Mouse (Mus musculus) spleen, adult 2 months (tissue): ENCODE results near the gene Miox.

Experiments
- CTCF ChIP-seq: fragments of 200-500 bp; IDR thresholded peaks from 2 replicates; pipeline ENCODE4 v1.5.1; 2011; ENCODE audit warnings: mild to moderate bottlenecking, inconsistent platforms; ENCODE audit not compliant: insufficient read depth, insufficient read length, insufficient replicate concordance; ENCODE audit errors: extremely low read depth
- POLR2A ChIP-seq: fragments of 200-500 bp; IDR thresholded peaks from 2 replicates; pipeline ENCODE4 v1.6.1; 2011; ENCODE audit warnings: low read depth, low read length, inconsistent platforms

- TF ChIP-seq CTCF, result no peak
- no peak for TF ChIP-seq POLR2A
Observed at GRCm38 (mm10) chr15:89314511-89315189, 19.5 kb upstream of the Miox start.
